ENCODE assay signal across 12 mouse cellular contexts in genomic region chr6:32201506-32201905, GRCm38 (mm10).
"Had no signal": no experiment of that assay in that cellular context is flagged by ENCODE, and none has a peak within 500 bp of the region (broad histone marks: within the 10 kb centered on the region; RNA-seq: fewer than 3 reads in every experiment).

No protein-coding gene starts in this region.

- DNase-seq: kidney, postnatal 14 days; layer of hippocampus, adult 9-11 months; liver; lung, adult 18-20 months; lung, postnatal 10 days; lung, postnatal 36 days; right cerebral cortex, adult 18-20 months; right cerebral cortex, postnatal 14 days; right cerebral cortex, postnatal 4 days; thymus, adult 2 months; thymus, postnatal 14 days; thymus, postnatal 4 days had no signal
